Mouse (Mus musculus): ENCODE data around the gene Gfi1b. TPM values are rescaled to one million over a fixed set of nuclear protein-coding genes. Genes with fewer than 3 reads are reported as not detected.

Gfi1b gene
- polyA plus RNA-seq, 1 experiment from 2014 or later: not detected

- H3K27me3 ChIP-seq (replicated peaks): no peaks in the 10 kb centered on the region
- H3K9ac ChIP-seq: no peak overlapping the region
- H3K36me3 ChIP-seq (replicated peaks): no peaks in the 10 kb centered on the region
- no peak overlapping the region for H3K4me3 ChIP-seq
- no peaks in the 10 kb centered on the region for H3K9me3 ChIP-seq
- 69% methylated on average over 8 of the region's 8 CpGs for WGBS
- H3K4me1 ChIP-seq: no peaks in the 10 kb centered on the region
- ATAC-seq (replicated peaks): no peak
- no peak overlapping the region for H3K4me2 ChIP-seq
- no peak overlapping the region for H3K27ac ChIP-seq
Measured at GRCm38 (mm10) chr2:28606601-28607340, 15.0 kb downstream of the Gfi1b start.

GRCm38 (mm10) chr2:28605789-28606541 lies 15.8 kb downstream of the Gfi1b start:
- Histone ChIP-seq H3K27ac (no peak overlapping the region), H3K27me3 (replicated peaks) (no peaks in the 10 kb centered on the region), H3K4me2 (no peak overlapping the region), H3K36me3 (replicated peaks) (no peaks in the 10 kb centered on the region), H3K9ac (no peak overlapping the region), H3K4me3 (no peak overlapping the region), H3K9me3 (no peaks in the 10 kb centered on the region), H3K4me1 (no peaks in the 10 kb centered on the region)
- 63% methylated on average over 14 of the region's 14 CpGs for WGBS
- ATAC-seq (replicated peaks): no peak

GRCm38 (mm10) chr2:28603542-28603941 lies 18.2 kb downstream of the Gfi1b start:
- H3K27ac ChIP-seq: no peak overlapping the region
- H3K27me3 ChIP-seq (replicated peaks): no peaks in the 10 kb centered on the region
- WGBS: 90% methylated on average over 5 of the region's 5 CpGs
- H3K4me1 ChIP-seq: no peaks in the 10 kb centered on the region
- H3K9ac ChIP-seq: no peak overlapping the region
- ATAC-seq (replicated peaks): no peak
- H3K36me3 ChIP-seq (replicated peaks): no peaks in the 10 kb centered on the region
- no peaks in the 10 kb centered on the region for H3K9me3 ChIP-seq
- no peak overlapping the region for H3K4me3 ChIP-seq
- H3K4me2 ChIP-seq: no peak overlapping the region

GRCm38 (mm10) chr2:28601720-28602590 lies 19.8 kb downstream of the Gfi1b start:
- H3K27ac ChIP-seq: no peak overlapping the region
- no peaks in the 10 kb centered on the region for H3K9me3 ChIP-seq
- no peak overlapping the region for H3K9ac ChIP-seq
- H3K4me3 ChIP-seq: no peak overlapping the region
- WGBS: 55% methylated on average over 12 of the region's 12 CpGs
- H3K4me2 ChIP-seq: no peak overlapping the region
- no peak for ATAC-seq (replicated peaks)
- no peaks in the 10 kb centered on the region for H3K4me1 ChIP-seq
- no peaks in the 10 kb centered on the region for H3K27me3 ChIP-seq (replicated peaks)
- H3K36me3 ChIP-seq (replicated peaks): no peaks in the 10 kb centered on the region

GRCm38 (mm10) chr2:28599569-28599900 lies 22.2 kb downstream of the Gfi1b start:
- 77% methylated on average over 6 of the region's 6 CpGs for WGBS
- Histone ChIP-seq H3K4me3 (no peak overlapping the region), H3K4me2 (no peak overlapping the region), H3K4me1 (no peaks in the 10 kb centered on the region), H3K36me3 (replicated peaks) (no peaks in the 10 kb centered on the region), H3K27me3 (replicated peaks) (no peaks in the 10 kb centered on the region), H3K9me3 (no peaks in the 10 kb centered on the region), H3K9ac (no peak overlapping the region), H3K27ac (no peak overlapping the region)
- ATAC-seq (replicated peaks): no peak

- no peaks in the 10 kb centered on the region for H3K27me3 ChIP-seq (replicated peaks)
- H3K9me3 ChIP-seq: no peaks in the 10 kb centered on the region
- WGBS: 67% methylated on average over 12 of the region's 12 CpGs
- H3K4me2 ChIP-seq: no peak overlapping the region
- H3K36me3 ChIP-seq (replicated peaks): no peaks in the 10 kb centered on the region
- H3K9ac ChIP-seq: no peak overlapping the region
- H3K4me3 ChIP-seq: no peak overlapping the region
- H3K27ac ChIP-seq: no peak overlapping the region
- no peaks in the 10 kb centered on the region for H3K4me1 ChIP-seq
- no peak for ATAC-seq (replicated peaks)
Measured at GRCm38 (mm10) chr2:28598692-28599568, 22.9 kb downstream of the Gfi1b start.

GRCm38 (mm10) chr2:28597733-28598547 lies 23.8 kb downstream of the Gfi1b start:
- Histone ChIP-seq H3K4me1 (no peaks in the 10 kb centered on the region), H3K9me3 (no peaks in the 10 kb centered on the region), H3K4me3 (no peak overlapping the region), H3K27ac (no peak overlapping the region), H3K27me3 (replicated peaks) (no peaks in the 10 kb centered on the region), H3K36me3 (replicated peaks) (no peaks in the 10 kb centered on the region), H3K4me2 (no peak overlapping the region), H3K9ac (no peak overlapping the region)
- no peak for ATAC-seq (replicated peaks)
- WGBS: 75% methylated on average over 7 of the region's 7 CpGs

- no peak overlapping the region for H3K27ac ChIP-seq
- no peaks in the 10 kb centered on the region for H3K36me3 ChIP-seq (replicated peaks)
- H3K4me1 ChIP-seq: no peaks in the 10 kb centered on the region
- H3K27me3 ChIP-seq (replicated peaks): 0 out of 2 replicates have a peak, but pooled peaks cover 4% of the 10 kb centered on the region
- no peak overlapping the region for H3K4me3 ChIP-seq
- H3K4me2 ChIP-seq: no peak overlapping the region
- H3K9me3 ChIP-seq: no peaks in the 10 kb centered on the region
- WGBS: 91% methylated on average over 7 of the region's 7 CpGs
- no peak overlapping the region for H3K9ac ChIP-seq
- no peak for ATAC-seq (replicated peaks)
Measured at GRCm38 (mm10) chr2:28596998-28597397, 24.8 kb downstream of the Gfi1b start.

GRCm38 (mm10) chr2:28596021-28596420 lies 25.8 kb downstream of the Gfi1b start:
- no peak for ATAC-seq (replicated peaks)
- Histone ChIP-seq H3K9me3 (no peaks in the 10 kb centered on the region), H3K9ac (no peak overlapping the region), H3K27ac (no peak overlapping the region), H3K4me3 (no peak overlapping the region), H3K4me1 (no peaks in the 10 kb centered on the region), H3K36me3 (replicated peaks) (no peaks in the 10 kb centered on the region), H3K4me2 (no peak overlapping the region), H3K27me3 (replicated peaks) (0 out of 2 replicates have a peak, but pooled peaks cover 4% of the 10 kb centered on the region)
- 81% methylated on average over 7 of the region's 7 CpGs for WGBS

GRCm38 (mm10) chr2:28592809-28593208 lies 29.0 kb downstream of the Gfi1b start:
- 8% methylated on average over 15 of the region's 15 CpGs for WGBS
- Histone ChIP-seq H3K27me3 (replicated peaks) (0 out of 2 replicates have a peak, but pooled peaks cover 4% of the 10 kb centered on the region), H3K4me3 (no peak overlapping the region), H3K4me2 (no peak overlapping the region), H3K4me1 (no peaks in the 10 kb centered on the region), H3K36me3 (replicated peaks) (no peaks in the 10 kb centered on the region), H3K9ac (no peak overlapping the region), H3K9me3 (0 out of 2 replicates have a peak, but pooled peaks cover 3% of the 10 kb centered on the region), H3K27ac (no peak overlapping the region)
- no peak for ATAC-seq (replicated peaks)

- Histone ChIP-seq H3K4me3 (no peak overlapping the region), H3K27me3 (replicated peaks) (0 out of 2 replicates have a peak, but pooled peaks cover 4% of the 10 kb centered on the region), H3K4me1 (no peaks in the 10 kb centered on the region), H3K9me3 (0 out of 2 replicates have a peak, but pooled peaks cover 3% of the 10 kb centered on the region), H3K27ac (no peak overlapping the region), H3K36me3 (replicated peaks) (no peaks in the 10 kb centered on the region), H3K4me2 (no peak overlapping the region), H3K9ac (no peak overlapping the region)
- no peak for ATAC-seq (replicated peaks)
- WGBS: 79% methylated on average over 2 of the region's 2 CpGs
Measured at GRCm38 (mm10) chr2:28591479-28591878, 30.3 kb downstream of the Gfi1b start.
